Mouse (Mus musculus): ENCODE results near the gene Olfr739. TPM values are rescaled to one million over a fixed set of nuclear protein-coding genes. Genes with fewer than 3 reads are reported as not detected.

The Olfr739 gene
- not detected in 2 replicates for polyA plus RNA-seq (2012; rRNA removed; ENCODE audit: low replicate concordance)

GRCm38 (mm10) chr14:50418326-50418725 is at the start of gene Olfr739:
Olfr739 (plus strand) TSS chr14:50418626.

DNA sequence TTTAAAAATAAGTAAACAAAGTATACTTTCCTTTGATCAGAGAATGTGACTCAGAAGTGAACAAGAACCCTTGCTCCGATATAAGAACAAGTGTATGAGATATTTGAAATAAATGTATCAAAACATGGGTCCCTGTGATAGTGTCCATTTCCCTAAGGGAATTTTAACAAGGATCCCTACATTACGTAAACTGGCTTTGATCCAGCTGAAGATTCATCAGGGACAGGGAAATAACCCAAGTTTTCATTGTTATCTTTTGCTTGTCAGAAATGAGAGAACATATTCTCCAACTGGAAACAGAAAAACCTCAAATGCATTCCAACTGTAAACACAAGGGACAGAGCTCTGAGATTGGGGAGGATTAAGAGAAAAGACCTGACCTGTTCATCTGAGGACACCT is 37.6 kb upstream of the Olfr739 start, which contains the start of gene Olfr736:
Gene Olfr736, plus strand, starts transcription at position 301 of the 400 bp plus-strand sequence.

GRCm38 (mm10) chr14:50407268-50407667 is 11.2 kb upstream of the Olfr739 start, which contains the start of gene Olfr738:
Olfr738 (plus strand) TSS chr14:50407568.

GRCm38 (mm10) chr14:50445245-50445644 is 26.8 kb downstream of the Olfr739 start, which contains the start of gene Olfr740:
Olfr740 (plus strand) TSS chr14:50445545.

GRCm38 (mm10) chr14:50472438-50472837 is 54.0 kb downstream of the Olfr739 start, which contains the start of gene Olfr741:
Olfr741 (plus strand) TSS chr14:50472738.

Other genes with a start within 250 kb of the Olfr739 start
- 0.04 TPM in 1 of 2 replicates, not detected in the other for gene Olfr730, start 230.4 kb upstream of the Olfr739 start, polyA plus RNA-seq (2012; rRNA removed; ENCODE audit: low replicate concordance)
- not detected in 2 replicates for gene Olfr731, start 176.8 kb upstream of the Olfr739 start, polyA plus RNA-seq (2012; rRNA removed; ENCODE audit: low replicate concordance)
- 0.03 TPM in 1 of 2 replicates, not detected in the other for gene Olfr732, start 134.4 kb upstream of the Olfr739 start, polyA plus RNA-seq (2012; rRNA removed; ENCODE audit: low replicate concordance)
- gene Olfr733, start 117.1 kb upstream of the Olfr739 start, polyA plus RNA-seq (2012; rRNA removed; ENCODE audit: low replicate concordance) = 0.20 and 0.50 TPM in 2 replicates
- gene Olfr734, start 91.9 kb upstream of the Olfr739 start, polyA plus RNA-seq (2012; rRNA removed; ENCODE audit: low replicate concordance) = 0.11 TPM in 1 of 2 replicates, not detected in the other
- gene Olfr735, start 69.8 kb upstream of the Olfr739 start, polyA plus RNA-seq (2012; rRNA removed; ENCODE audit: low replicate concordance) = 0.21 and 0.23 TPM in 2 replicates
- gene Tlr11, start 60.7 kb upstream of the Olfr739 start, polyA plus RNA-seq (2012; rRNA removed; ENCODE audit: low replicate concordance) = 0.76 and 0.91 TPM in 2 replicates
- gene Olfr736, start 37.5 kb upstream of the Olfr739 start, polyA plus RNA-seq (2012; rRNA removed; ENCODE audit: low replicate concordance) = not detected in 2 replicates
- not detected in 2 replicates for gene Olfr738, start 11.1 kb upstream of the Olfr739 start, polyA plus RNA-seq (2012; rRNA removed; ENCODE audit: low replicate concordance)
- gene Olfr740, start 26.9 kb downstream of the Olfr739 start, polyA plus RNA-seq (2012; rRNA removed; ENCODE audit: low replicate concordance) = not detected in 2 replicates
- gene Olfr741, start 54.1 kb downstream of the Olfr739 start, polyA plus RNA-seq (2012; rRNA removed; ENCODE audit: low replicate concordance) = not detected in 2 replicates
- gene Olfr742, start 85.0 kb downstream of the Olfr739 start, polyA plus RNA-seq (2012; rRNA removed; ENCODE audit: low replicate concordance) = not detected in 2 replicates
- not detected in 2 replicates for gene Olfr743, start 103.2 kb downstream of the Olfr739 start, polyA plus RNA-seq (2012; rRNA removed; ENCODE audit: low replicate concordance)
- gene Olfr744, start 196.3 kb downstream of the Olfr739 start, polyA plus RNA-seq (2012; rRNA removed; ENCODE audit: low replicate concordance) = not detected in 2 replicates
- gene Olfr745, start 220.8 kb downstream of the Olfr739 start, polyA plus RNA-seq (2012; rRNA removed; ENCODE audit: low replicate concordance) = not detected in 2 replicates
- not detected in 2 replicates for gene Olfr746, start 228.5 kb downstream of the Olfr739 start, polyA plus RNA-seq (2012; rRNA removed; ENCODE audit: low replicate concordance)